Mouse (Mus musculus) stomach, embryonic 15.5 days (tissue): ENCODE results near the gene Gclm. TPM values are rescaled to one million over a fixed set of nuclear protein-coding genes. Genes with fewer than 3 reads are reported as not detected.
"Not testable (repeated sequence)": the region's sequence is repeated elsewhere in the genome, so short reads cannot be mapped to it uniquely, and the experiment has no call there.

ENCODE experiments used
- ATAC-seq: fragments of 200-750 bp; cut with Nextera tagmentation; 2 replicates; pipeline ENCODE4 v1.8.0; 2017; ENCODE audit warnings: low read depth, moderate number of reproducible peaks, moderate TSS enrichment; ENCODE audit not compliant: insufficient read depth, low FRiP score
- H3K27ac ChIP-seq: fragments of 300-500 bp; sonication (generic); 2 replicates; pipeline ENCODE4 v1.5.1; 2015; ENCODE audit warnings: mild to moderate bottlenecking, inconsistent platforms
- H3K27me3 ChIP-seq: fragments of 300-500 bp; sonication (generic); replicated peaks from 2 replicates; pipeline ENCODE4 v1.6.1; 2015; ENCODE audit warnings: inconsistent platforms
- H3K36me3 ChIP-seq: fragments of 300-500 bp; sonication (generic); 2 replicates; pipeline ENCODE4 v1.6.1; 2015; ENCODE audit warnings: inconsistent platforms
- H3K4me1 ChIP-seq: fragments of 300-500 bp; sonication (generic); 2 replicates; pipeline ENCODE4 v1.6.1; 2015; ENCODE audit warnings: inconsistent platforms
- H3K4me2 ChIP-seq: fragments of 300-500 bp; sonication (generic); 2 replicates; pipeline ENCODE4 v1.6.1; 2015; ENCODE audit warnings: mild to moderate bottlenecking, inconsistent platforms
- H3K4me3 ChIP-seq: fragments of 300-500 bp; sonication (generic); replicated peaks from 2 replicates; pipeline ENCODE4 v1.5.1; 2015; ENCODE audit warnings: inconsistent platforms
- H3K9ac ChIP-seq: fragments of 300-500 bp; sonication (generic); 2 replicates; pipeline ENCODE4 v1.6.1; 2015; ENCODE audit warnings: inconsistent platforms
- H3K9me3 ChIP-seq: fragments of 300-500 bp; sonication (generic); 2 replicates; pipeline ENCODE4 v1.6.1; 2016; ENCODE audit warnings: inconsistent platforms
- WGBS: fragments of 180-500 bp; shearing (Covaris S2); methylation state at CpG from one replicate; pipeline ENCODE4 v1.1.7; 2015; 5-methylcytosine and 5-hydroxymethylcytosine counted together
- polyA plus RNA-seq: library from polyadenylated mRNA; unstranded; fragments of >200 nt; fragmentation: Nextera tagmentation; extraction: Ambion mirVana; gene quantifications from 2 replicates; pipeline ENCODE4 v1.2.1, GENCODE M21; 2015

The Gclm gene
- polyA plus RNA-seq, 1 experiment from 2014 or later: 119 TPM

DNA sequence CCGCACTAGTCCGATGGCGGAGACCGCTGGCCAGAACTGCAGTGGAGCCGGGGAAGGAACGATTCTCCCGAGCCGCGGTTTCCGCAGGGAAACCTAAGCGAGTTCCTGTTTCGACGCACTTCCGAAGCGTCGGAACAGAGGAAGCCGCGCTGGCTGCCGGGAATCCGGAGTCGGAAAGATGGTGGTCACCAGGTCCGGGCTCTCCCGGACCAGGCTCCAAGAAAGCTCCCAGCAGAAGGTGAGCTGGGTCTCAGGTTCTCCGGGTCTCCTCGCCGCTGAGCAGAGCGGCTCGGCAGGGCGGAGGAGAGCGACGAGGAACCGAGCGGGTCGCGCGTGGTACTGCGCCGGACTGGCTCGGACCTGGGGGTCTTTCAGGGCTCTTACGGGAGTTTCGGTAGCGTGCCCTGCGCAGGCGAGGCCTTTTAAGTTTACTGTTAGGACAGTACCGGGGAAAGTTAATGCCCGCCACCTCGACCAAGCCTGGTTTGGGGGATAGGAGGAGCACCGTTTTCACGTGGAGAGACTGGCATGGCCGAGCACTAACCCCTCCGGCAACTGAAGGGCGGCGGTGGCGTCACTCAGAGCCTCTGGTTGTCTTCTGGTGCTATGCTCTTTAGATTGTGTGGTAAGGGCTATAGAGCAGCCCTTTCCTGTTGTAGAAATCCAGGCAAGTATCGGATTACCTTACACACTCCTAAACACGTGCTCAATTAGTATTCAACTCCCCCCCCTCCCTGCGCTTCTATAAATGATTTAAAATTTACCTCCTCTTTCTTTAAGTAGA is 29.1 kb downstream of the Gclm start, which contains the start of gene Dnttip2:
Dnttip2 (plus strand) TSS at position 148 of the 784 bp plus-strand sequence.
- no peaks in the 10 kb centered on the region for H3K27me3 ChIP-seq
- peaks cover 29% of the 10 kb centered on the region for H3K4me1 ChIP-seq
- H3K36me3 ChIP-seq: peaks cover 33% of the 10 kb centered on the region
- H3K9me3 ChIP-seq: no peaks in the 10 kb centered on the region
- peak within 1 kb of the TSS; percentile 97 for H3K9ac ChIP-seq
- peak within 1 kb of the TSS; percentile 52 for H3K27ac ChIP-seq
- H3K4me3 ChIP-seq: peak within 1 kb of the TSS; percentile 96
- peak; percentile 97 for ATAC-seq
- WGBS: 2% methylated on average over 55 of the region's 57 CpGs
- peak within 1 kb of the TSS; percentile 66 for H3K4me2 ChIP-seq

DNA sequence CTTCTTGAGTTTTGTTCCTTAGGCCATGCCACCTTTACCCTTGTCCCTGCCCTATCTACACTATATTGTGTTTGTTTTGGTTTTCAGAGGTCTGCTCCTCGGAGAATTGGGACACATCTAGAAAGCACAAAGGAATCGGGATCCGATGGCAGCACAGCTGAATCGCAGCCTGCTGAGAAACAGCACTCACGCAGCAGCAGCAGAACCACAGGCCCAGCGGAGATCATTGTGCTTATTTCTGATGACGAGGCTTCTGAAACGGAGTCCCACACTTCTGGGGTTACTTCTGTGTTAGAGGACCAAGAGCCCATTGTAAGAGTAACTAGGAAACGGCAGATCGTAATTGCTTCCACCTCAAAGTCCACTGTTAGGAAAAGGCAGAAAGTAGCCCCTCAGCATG is 29.8 kb downstream of the Gclm start:
- Histone ChIP-seq H3K4me1 (peaks cover 29% of the 10 kb centered on the region), H3K4me2 (peak overlapping the region; percentile 66), H3K4me3 (peak overlapping the region; percentile 96), H3K27ac (no peak overlapping the region), H3K36me3 (peaks cover 36% of the 10 kb centered on the region), H3K9me3 (no peaks in the 10 kb centered on the region), H3K9ac (peak overlapping the region; percentile 97; the same call in 1 of the 2 replicates), H3K27me3 (no peaks in the 10 kb centered on the region)
- no peak for ATAC-seq
- 73% methylated on average over 10 of the region's 10 CpGs for WGBS

DNA sequence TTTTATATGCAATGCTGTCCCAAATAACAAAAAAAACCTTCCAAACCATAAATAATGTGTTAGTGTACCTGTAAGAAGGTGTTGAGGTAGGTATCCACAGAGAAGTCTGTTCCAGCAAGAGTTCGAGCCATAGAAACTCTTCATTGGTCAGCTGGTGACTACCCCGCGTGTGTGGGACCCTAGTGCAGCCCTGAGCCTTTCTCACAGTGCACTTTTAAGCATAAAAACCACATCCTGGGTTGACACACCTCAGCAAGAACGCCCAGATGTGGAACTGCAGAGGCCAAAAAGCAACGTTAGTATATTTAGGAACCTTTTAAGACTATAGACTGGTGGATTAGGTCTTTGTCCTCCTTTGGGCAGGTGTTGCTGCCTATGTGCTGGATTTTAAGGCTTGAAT is 41.8 kb downstream of the Gclm start:
- Histone ChIP-seq H3K9ac (no peak overlapping the region), H3K4me3 (no peak overlapping the region), H3K4me1 (peaks cover 6% of the 10 kb centered on the region; the same call in 1 of the 2 replicates), H3K27me3 (no peaks in the 10 kb centered on the region), H3K9me3 (no peaks in the 10 kb centered on the region), H3K27ac (no peak overlapping the region), H3K4me2 (no peak overlapping the region), H3K36me3 (peaks cover 16% of the 10 kb centered on the region; the same call in 1 of the 2 replicates)
- no peak for ATAC-seq
- WGBS: 71% methylated on average over 5 of the region's 5 CpGs

GRCm38 (mm10) chr3:122288613-122289195 is 43.3 kb downstream of the Gclm start:
- Histone ChIP-seq H3K4me1 (peaks cover 10% of the 10 kb centered on the region), H3K27ac (no peak overlapping the region), H3K36me3 (peaks cover 8% of the 10 kb centered on the region; the same call in 1 of the 2 replicates), H3K9ac (no peak overlapping the region), H3K4me3 (no peak overlapping the region), H3K4me2 (no peak overlapping the region), H3K27me3 (no peaks in the 10 kb centered on the region), H3K9me3 (no peaks in the 10 kb centered on the region)
- ATAC-seq: no peak
- WGBS: 72% methylated on average over 5 of the region's 5 CpGs

- not testable (repeated sequence) for H3K4me3 ChIP-seq, ATAC-seq
- 75% methylated on average over 4 of the region's 4 CpGs for WGBS
Observed at GRCm38 (mm10) chr3:122289344-122289743, 44.0 kb downstream of the Gclm start.

GRCm38 (mm10) chr3:122290696-122291095 is 45.3 kb downstream of the Gclm start:
- 68% methylated on average over 7 of the region's 7 CpGs for WGBS
- no peak for ATAC-seq
- no peaks in the 10 kb centered on the region for H3K27me3 ChIP-seq
- H3K36me3 ChIP-seq: 0 out of 2 replicates have a peak, but pooled peaks cover under 1% of the 10 kb centered on the region
- peak overlapping the region; percentile 36; the same call in 1 of the 2 replicates for H3K27ac ChIP-seq
- no peak overlapping the region for H3K4me2 ChIP-seq
- peaks cover 14% of the 10 kb centered on the region for H3K4me1 ChIP-seq
- no peak overlapping the region for H3K4me3 ChIP-seq
- no peak overlapping the region for H3K9ac ChIP-seq
- no peaks in the 10 kb centered on the region for H3K9me3 ChIP-seq

More at GRCm38 (mm10) chr3:122289344-122289743, 44.0 kb downstream of the Gclm start:
- not testable (repeated sequence) for H3K27ac ChIP-seq, H3K9me3 ChIP-seq, H3K36me3 ChIP-seq, H3K4me2 ChIP-seq, H3K27me3 ChIP-seq, H3K9ac ChIP-seq
- H3K4me1 ChIP-seq: peaks cover 13% of the 10 kb centered on the region

GRCm38 (mm10) chr3:122291828-122292227 is 46.5 kb downstream of the Gclm start:
- H3K27ac ChIP-seq: peak overlapping the region; percentile 31; the same call in 1 of the 2 replicates
- no peaks in the 10 kb centered on the region for H3K9me3 ChIP-seq
- no peaks in the 10 kb centered on the region for H3K36me3 ChIP-seq
- no peak overlapping the region for H3K9ac ChIP-seq
- no peak for ATAC-seq
- 42% methylated on average over 12 of the region's 12 CpGs for WGBS
- peak overlapping the region; percentile 87 for H3K4me2 ChIP-seq
- H3K4me3 ChIP-seq: peak overlapping the region; percentile 90; the same call in 1 of the 2 replicates
- H3K4me1 ChIP-seq: peaks cover 14% of the 10 kb centered on the region
- no peaks in the 10 kb centered on the region for H3K27me3 ChIP-seq

DNA sequence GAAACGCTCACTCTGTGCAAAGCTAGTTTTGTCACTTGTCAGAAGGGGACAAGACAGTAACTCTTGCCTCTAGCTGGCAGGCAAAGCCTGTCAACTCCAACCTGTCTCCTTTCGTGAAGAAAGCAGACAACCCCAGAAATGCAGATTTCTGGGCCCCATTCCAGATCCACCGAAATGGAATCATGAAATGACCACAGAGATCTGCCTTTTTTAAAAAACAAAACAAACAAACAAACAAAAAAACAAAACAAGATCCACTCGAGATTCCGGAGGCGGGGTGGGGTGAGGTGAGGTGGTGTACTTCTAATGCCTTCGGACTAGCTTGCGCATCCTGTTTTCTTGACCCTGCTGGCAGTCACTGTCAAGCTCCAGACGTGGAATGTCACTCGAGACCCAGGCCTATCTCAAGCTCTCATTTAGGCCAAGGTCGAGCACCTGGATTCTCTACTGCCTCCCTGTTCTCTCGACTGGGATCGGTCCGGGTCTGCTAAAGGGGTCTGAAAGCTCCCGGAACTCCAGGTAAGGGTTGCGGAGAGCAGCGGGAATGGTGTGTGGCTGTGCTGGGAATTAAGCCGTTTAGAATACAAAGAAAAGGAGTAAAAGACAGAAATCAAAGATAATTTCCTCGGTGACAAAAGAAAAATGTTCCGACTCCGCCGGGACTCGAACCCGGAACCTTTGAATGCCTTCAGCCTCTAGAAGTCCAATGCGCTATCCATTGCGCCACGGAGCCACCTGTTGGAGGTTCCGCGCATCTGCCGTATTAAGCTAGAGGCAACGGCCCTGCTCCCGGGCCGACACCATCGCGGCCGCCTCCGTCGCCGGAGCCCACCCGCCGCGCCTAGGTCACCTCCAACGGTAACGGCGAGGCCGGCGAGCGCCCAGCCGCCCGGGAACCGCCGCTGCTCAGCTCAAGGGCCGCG is 47.2 kb downstream of the Gclm start:
- Histone ChIP-seq H3K4me3 (peak overlapping the region; percentile 90), H3K27me3 (no peaks in the 10 kb centered on the region), H3K36me3 (no peaks in the 10 kb centered on the region), H3K4me1 (peaks cover 14% of the 10 kb centered on the region), H3K9me3 (no peaks in the 10 kb centered on the region), H3K9ac (peak overlapping the region; percentile 68), H3K4me2 (peak overlapping the region; percentile 87), H3K27ac (peak overlapping the region; percentile 92)
- 7% methylated on average over 51 of the region's 54 CpGs for WGBS
- ATAC-seq: peak; percentile 81

DNA sequence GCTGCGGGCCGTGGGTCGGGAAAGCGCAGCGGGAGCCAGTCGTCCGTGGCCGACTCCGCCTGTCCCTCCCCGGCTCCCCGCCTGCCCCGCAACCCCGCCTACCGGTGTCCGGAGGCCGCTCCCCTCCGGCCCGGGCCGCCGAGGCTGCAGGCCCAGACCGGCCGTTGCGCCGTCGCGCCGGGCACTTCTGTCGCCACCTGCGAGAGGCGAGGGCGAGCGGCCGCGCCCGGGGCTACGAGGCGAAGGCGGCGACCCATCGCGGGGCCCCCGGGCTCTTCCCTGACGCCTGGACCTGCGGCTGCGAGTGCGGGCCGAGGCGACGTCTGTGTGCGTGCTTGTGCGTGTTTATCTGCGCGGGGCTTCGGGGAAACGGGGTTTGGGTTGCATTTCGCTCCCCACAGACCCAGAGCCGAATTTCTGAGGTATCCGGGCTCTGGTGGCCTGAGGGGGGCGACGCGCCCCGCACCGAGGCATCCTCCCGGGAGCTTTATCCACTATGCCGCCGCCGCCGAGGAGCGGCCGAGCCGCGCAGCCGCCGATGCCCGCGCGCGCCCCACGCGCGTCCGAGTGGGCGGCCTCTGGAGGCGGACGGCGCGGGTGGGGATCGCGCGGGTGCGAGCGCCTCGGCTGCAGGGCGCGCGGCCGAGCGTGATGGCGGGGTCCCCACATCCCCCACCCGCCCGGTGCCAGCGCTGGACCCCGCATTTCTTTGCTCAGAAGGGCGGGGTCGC is 48.0 kb downstream of the Gclm start:
- peak; percentile 88 for ATAC-seq
- H3K4me2 ChIP-seq: peak overlapping the region; percentile 87
- under 1% methylated on average over 77 of the region's 105 CpGs for WGBS
- H3K27ac ChIP-seq: peak overlapping the region; percentile 92
- no peaks in the 10 kb centered on the region for H3K9me3 ChIP-seq
- no peaks in the 10 kb centered on the region for H3K36me3 ChIP-seq
- H3K9ac ChIP-seq: peak overlapping the region; percentile 68
- H3K4me1 ChIP-seq: peaks cover 14% of the 10 kb centered on the region
- H3K27me3 ChIP-seq: no peaks in the 10 kb centered on the region
- peak overlapping the region; percentile 90 for H3K4me3 ChIP-seq

GRCm38 (mm10) chr3:122293954-122294850 is 48.8 kb downstream of the Gclm start, which contains the start of gene Bcar3:
Gene Bcar3, plus strand, starts transcription at chr3:122294136.
- 5% methylated on average over 37 of the region's 37 CpGs for WGBS
- H3K9ac ChIP-seq: peak within 1 kb of the TSS; percentile 68
- H3K27ac ChIP-seq: peak within 1 kb of the TSS; percentile 92
- peaks cover 14% of the 10 kb centered on the region for H3K4me1 ChIP-seq
- no peaks in the 10 kb centered on the region for H3K27me3 ChIP-seq
- ATAC-seq: peak; percentile 48
- peak within 1 kb of the TSS; percentile 87 for H3K4me2 ChIP-seq
- no peaks in the 10 kb centered on the region for H3K9me3 ChIP-seq
- H3K4me3 ChIP-seq: peak within 1 kb of the TSS; percentile 90
- no peaks in the 10 kb centered on the region for H3K36me3 ChIP-seq
